Mouse (Mus musculus): ENCODE data around the gene Tpbgl. TPM values are rescaled to one million over a fixed set of nuclear protein-coding genes. Genes with fewer than 3 reads are reported as not detected.

Gene Tpbgl
- polyA plus RNA-seq, 1 experiment from 2014 or later, result 3.8 TPM

Other genes with a start within 250 kb of the Tpbgl start
- gene Gdpd5, start 245.7 kb downstream of the Tpbgl start, polyA plus RNA-seq (2015; fragmentation: Nextera tagmentation; extraction: Ambion mirVana), result 53.0 and 59.8 TPM in 2 replicates
- gene Klhl35, start 161.1 kb downstream of the Tpbgl start, polyA plus RNA-seq (2015; fragmentation: Nextera tagmentation; extraction: Ambion mirVana), result 13.4 and 16.9 TPM in 2 replicates
- gene Rps3, start 143.4 kb downstream of the Tpbgl start, polyA plus RNA-seq (2015; fragmentation: Nextera tagmentation; extraction: Ambion mirVana), result 514 and 540 TPM in 2 replicates
- 15.9 and 16.2 TPM in 2 replicates for gene Arrb1, start 91.6 kb downstream of the Tpbgl start, polyA plus RNA-seq (2015; fragmentation: Nextera tagmentation; extraction: Ambion mirVana)
- 5.0 and 5.2 TPM in 2 replicates for gene Slco2b1, start 84.2 kb upstream of the Tpbgl start, polyA plus RNA-seq (2015; fragmentation: Nextera tagmentation; extraction: Ambion mirVana)
- gene Olfr520, start 103.2 kb upstream of the Tpbgl start, polyA plus RNA-seq (2015; fragmentation: Nextera tagmentation; extraction: Ambion mirVana), result not detected in 2 replicates
- gene Olfr521, start 136.4 kb upstream of the Tpbgl start, polyA plus RNA-seq (2015; fragmentation: Nextera tagmentation; extraction: Ambion mirVana), result not detected in 2 replicates
- gene Neu3, start 201.3 kb upstream of the Tpbgl start, polyA plus RNA-seq (2015; fragmentation: Nextera tagmentation; extraction: Ambion mirVana), result 1.5 and 1.6 TPM in 2 replicates
- gene Xrra1, start 232.0 kb upstream of the Tpbgl start, polyA plus RNA-seq (2015; fragmentation: Nextera tagmentation; extraction: Ambion mirVana), result 0.28 and 0.69 TPM in 2 replicates
- gene Spcs2, start 236.4 kb upstream of the Tpbgl start, polyA plus RNA-seq (2015; fragmentation: Nextera tagmentation; extraction: Ambion mirVana), result 329 and 360 TPM in 2 replicates

Data from neural tube, embryonic 13.5 days (tissue).